Mouse (Mus musculus) cortical plate, adult 2 months (tissue): Measurements from ENCODE around the gene Hoxa11.

Source experiments
- CTCF ChIP-seq: fragments of 200-500 bp; IDR thresholded peaks from 2 replicates; pipeline ENCODE4 v1.5.1; 2011; ENCODE audit warnings: mild to moderate bottlenecking, control low read depth, low read length; ENCODE audit not compliant: insufficient read depth; ENCODE audit errors: extremely low read depth
- POLR2A ChIP-seq: fragments of 200-500 bp; IDR thresholded peaks from 2 replicates; pipeline ENCODE4 v1.6.1; 2011; ENCODE audit warnings: mild to moderate bottlenecking, low read length, control low read depth; ENCODE audit not compliant: insufficient read depth; ENCODE audit errors: extremely low read depth

DNA sequence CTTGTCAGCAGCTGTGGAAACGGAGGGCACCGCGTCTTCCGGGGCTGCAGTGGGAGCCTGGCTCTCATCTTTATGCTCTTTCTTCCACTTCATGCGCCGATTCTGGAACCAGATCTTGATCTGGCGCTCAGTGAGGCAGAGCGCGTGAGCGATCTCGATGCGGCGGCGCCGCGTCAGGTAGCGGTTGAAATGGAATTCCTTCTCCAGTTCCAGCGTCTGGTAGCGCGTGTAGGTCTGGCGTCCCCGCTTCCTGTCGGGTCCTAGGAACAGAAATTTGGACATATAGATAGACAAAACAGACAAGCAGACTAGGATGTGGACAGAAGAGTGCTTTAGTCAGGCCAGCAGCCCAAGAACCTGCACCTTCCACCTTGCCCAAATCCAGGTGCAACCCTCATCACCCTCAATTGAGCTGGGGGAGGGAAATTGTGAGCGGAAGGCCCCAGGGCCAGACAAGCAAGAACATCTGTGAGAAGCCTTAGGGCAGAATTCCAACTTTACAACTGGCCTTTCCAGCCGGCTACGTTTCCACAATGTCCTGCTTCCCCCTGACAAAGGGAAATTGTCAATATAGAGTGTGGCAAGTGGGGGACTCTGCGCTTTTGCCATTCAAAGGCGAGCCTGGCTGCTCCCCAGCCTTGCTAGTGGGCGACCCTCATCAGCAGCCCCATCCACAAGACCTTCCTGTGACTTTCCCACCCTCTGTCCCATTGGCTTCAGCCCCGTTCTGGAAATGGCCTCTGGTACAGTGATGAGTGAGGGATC lies 29.7 kb downstream of the Hoxa11 start:
- TF ChIP-seq CTCF: no peak
- no peak for TF ChIP-seq POLR2A
